Mouse (Mus musculus): ENCODE measurements around the gene Vmn1r49.
"Not testable (repeated sequence)": the region's sequence is repeated elsewhere in the genome, so short reads cannot be mapped to it uniquely, and the experiment has no call there.

Gene Vmn1r49

DNA sequence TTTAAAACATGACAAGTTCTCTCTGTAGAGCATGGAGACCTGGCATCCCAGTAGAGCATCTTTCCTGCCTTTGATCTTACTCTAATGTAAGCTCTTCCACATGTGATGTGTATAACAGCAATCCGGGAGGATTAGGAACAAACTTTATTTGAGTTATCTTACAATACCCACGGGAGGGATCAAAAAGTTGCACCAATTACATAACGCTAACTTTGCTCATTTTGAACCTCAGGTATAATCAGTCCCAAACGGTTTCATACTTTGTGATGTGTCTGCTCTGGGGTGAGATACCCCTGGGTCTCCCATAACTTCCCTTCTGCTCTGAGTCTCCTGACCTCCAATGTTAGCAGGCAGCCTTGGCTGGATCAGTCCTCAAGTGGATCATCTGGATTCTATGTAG lies at the start of gene Vmn1r49:
TSS of gene Vmn1r49 (minus strand) at position 101 of the 400 bp plus-strand sequence.
- no peak for DNase-seq

DNA sequence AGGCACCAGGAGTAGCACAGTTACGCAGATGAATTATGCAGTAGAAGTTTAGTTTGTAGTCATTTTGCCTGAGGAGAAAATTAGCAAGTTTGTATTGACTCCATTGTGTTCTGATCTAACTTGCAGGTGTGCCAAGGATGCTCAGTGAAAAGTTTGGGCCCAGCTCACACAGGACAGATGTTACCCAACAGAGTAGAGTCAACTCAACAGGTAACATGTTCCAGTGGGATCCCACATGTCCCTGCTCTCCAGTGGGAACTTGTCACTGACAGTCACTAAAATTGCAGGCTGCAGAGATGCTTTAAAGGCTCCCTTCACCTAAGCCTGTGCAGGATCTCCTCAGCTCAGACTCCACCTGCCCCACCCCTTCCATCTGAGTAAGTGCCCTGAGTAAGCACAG lies 44.0 kb upstream of the Vmn1r49 start, which contains the start of gene Vmn1r51:
TSS of gene Vmn1r51 (plus strand) at position 301 of the 400 bp plus-strand sequence.
- not testable (repeated sequence) for DNase-seq

DNA sequence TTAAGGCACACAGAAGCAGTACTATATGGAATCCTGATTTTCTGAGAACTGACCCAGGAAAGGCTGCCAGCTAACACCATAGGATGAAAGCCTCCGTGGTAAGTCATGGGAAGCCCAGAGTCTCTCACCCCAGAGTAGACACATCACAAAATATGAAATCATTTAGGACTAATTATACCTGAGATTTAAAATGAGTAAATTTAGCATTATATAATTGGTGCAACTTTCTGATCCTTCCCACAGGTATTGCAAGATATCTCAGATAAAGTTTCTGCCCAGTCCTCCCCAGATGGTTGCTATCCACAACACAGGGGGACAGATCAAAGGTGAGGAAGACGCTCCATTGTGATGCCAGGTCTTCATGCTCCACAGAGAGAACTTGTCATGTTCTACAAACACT lies 22.8 kb upstream of the Vmn1r49 start, which contains the start of gene Vmn1r50:
TSS of gene Vmn1r50 (plus strand) at position 301 of the 400 bp plus-strand sequence.
- no peak for DNase-seq

DNA sequence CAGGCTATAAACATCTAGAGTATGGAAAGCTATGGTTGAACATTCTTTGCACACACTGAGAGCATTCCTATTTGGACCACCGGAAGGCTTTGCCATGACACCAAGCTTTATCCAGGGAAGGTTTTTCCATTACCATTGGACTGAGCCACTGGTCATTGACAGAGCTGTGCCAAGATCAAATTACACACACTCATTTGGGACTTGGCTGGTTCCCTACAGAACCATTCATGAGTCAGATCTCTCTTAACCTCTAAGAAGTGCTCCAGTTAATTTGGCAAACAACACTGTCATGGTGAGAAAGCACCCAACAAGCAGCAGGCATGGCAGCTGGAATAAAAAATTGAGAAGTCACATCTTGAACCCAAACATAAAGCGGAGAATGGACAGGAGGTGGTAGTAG lies 22.3 kb upstream of the Vmn1r49 start:
- DNase-seq = no peak

DNA sequence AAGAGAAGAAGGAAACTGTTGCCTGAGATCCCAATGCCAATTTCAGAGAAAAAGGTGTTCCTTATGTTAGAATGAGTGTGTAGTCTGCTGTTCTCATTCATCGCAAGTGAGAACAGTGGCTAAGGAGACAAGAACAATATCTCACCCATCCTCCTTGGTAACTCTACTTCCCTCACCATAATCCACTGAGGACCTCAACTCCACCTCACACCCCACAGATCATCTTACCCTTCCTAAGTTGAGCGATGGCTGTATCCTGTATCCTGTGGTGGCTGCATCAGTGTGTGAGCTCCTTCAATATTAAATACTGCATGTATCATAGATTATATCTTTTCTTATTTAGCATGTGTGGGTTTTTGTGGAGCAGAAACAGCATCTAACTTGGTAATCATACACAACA lies 41.6 kb downstream of the Vmn1r49 start, which contains the start of gene Vmn1r48:
TSS of gene Vmn1r48 (minus strand) at position 101 of the 400 bp plus-strand sequence.
- DNase-seq = not testable (repeated sequence)

Data from right cerebral cortex, postnatal 25 days (tissue).